Mouse (Mus musculus) Patski (cell line): ENCODE measurements around the gene Lmx1a. TPM values are rescaled to one million over a fixed set of nuclear protein-coding genes. Genes with fewer than 3 reads are reported as not detected.

Experiments
- ATAC-seq: fragments of 100-300 bp; one replicate; pipeline ENCODE4 v1.8.0; 2021
- CTCF ChIA-PET: fragments of 350-600 bp; sonication (Branson Sonifier 250); formaldehyde crosslinking; loops from one replicate; lab custom pipeline; 2022; ENCODE audit warnings: inconsistent platforms; lab: Charles Lee
- POLR2A ChIA-PET: fragments of 350-600 bp; sonication (Branson Sonifier 250); formaldehyde crosslinking; loops from one replicate; lab custom pipeline; 2022; ENCODE audit warnings: antibody characterized with exemption, inconsistent platforms; lab: Charles Lee
- DNase-seq: peaks from one replicate; pipeline ENCODE4 v3.0.0-alpha.2; 2011; ENCODE audit warnings: low read depth, low spot score
- H3K27me3 ChIP-seq: fragments of 371-371 bp; one replicate; pipeline ENCODE4 v1.5.1; 2021
- CTCF ChIP-seq: fragments of 100-300 bp; IDR thresholded peaks from one replicate; pipeline ENCODE4 v1.5.1; 2021
- in situ Hi-C: fragments of 300-500 bp; cut with MboI; formaldehyde crosslinking; loops from 3 replicates; pipeline ENCODE4 v1.11.1; 2018; ENCODE audit warnings: low pct_unique_long_range_greater_than_20kb, mixed read lengths
- polyA plus RNA-seq: library from polyadenylated mRNA; unstranded; gene quantifications from one replicate; pipeline ENCODE4 v1.2.3, GENCODE M21; 2021

Lmx1a gene
- 0.06 TPM for polyA plus RNA-seq

GRCm38 (mm10) chr1:167689232-167689261 lies at the start of gene Lmx1a:
Gene Lmx1a, plus strand, starts transcription at chr1:167689237.
- DNase-seq, result no peak
- TF ChIP-seq CTCF, result no peak
- CTCF ChIA-PET, result no interaction called here
- POLR2A ChIA-PET, result no interaction called here
- ATAC-seq, result no peak
- in situ Hi-C loops, result no loop called here
- H3K27me3 ChIP-seq, result peaks cover 54% of the 10 kb centered on the region

- DNase-seq, result no peak
- ChIA-PET POLR2A (no interaction called here), CTCF (interaction anchor here (1.0 to 2.4 kb wide), 8 partner anchors 11 to 1746 kb away, joined by 3 to 8 read pairs (median 4); no protein-coding TSS in a partner anchor)
- ATAC-seq, result peak; percentile 77
- H3K27me3 ChIP-seq, result no peaks in the 10 kb centered on the region
- TF ChIP-seq CTCF, result peak; percentile 90
- in situ Hi-C loops, result loop anchor here (5.0 to 25.0 kb wide), 2 partner anchors 233 to 433 kb away; no protein-coding TSS in a partner anchor
Measured at GRCm38 (mm10) chr1:167644866-167645537, 44.0 kb upstream of the Lmx1a start.

DNA sequence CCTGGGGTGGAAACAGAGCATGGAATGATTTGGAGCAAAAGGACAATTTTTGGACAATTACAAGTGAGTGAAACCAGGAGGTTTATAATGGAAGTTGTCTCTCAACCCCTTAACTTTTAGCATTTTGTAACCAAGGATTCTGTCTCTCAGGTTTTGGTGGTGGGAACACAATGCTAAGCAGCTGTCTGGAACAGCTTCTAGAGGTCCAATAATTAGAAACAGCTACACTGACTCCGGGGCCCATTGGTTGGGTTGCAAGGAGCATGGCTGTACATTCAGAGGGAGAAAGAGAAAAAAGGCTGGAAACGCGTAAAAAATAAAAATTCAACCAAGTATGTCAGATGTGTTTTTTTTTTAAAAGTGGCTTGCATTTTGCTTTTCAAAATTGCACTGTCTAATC lies 40.4 kb upstream of the Lmx1a start:
- DNase-seq, result no peak
- ATAC-seq, result no peak
- POLR2A ChIA-PET, result no interaction called here
- in situ Hi-C loops, result loop anchor here (25.0 kb wide), 1 partner anchor 436 kb away; no protein-coding TSS in a partner anchor
- no peak for TF ChIP-seq CTCF
- CTCF ChIA-PET, result interaction anchor here (1.2 to 1.4 kb wide), 2 partner anchors 20 to 234 kb away, joined by 3 to 4 read pairs; no protein-coding TSS in a partner anchor
- H3K27me3 ChIP-seq, result no peaks in the 10 kb centered on the region

DNA sequence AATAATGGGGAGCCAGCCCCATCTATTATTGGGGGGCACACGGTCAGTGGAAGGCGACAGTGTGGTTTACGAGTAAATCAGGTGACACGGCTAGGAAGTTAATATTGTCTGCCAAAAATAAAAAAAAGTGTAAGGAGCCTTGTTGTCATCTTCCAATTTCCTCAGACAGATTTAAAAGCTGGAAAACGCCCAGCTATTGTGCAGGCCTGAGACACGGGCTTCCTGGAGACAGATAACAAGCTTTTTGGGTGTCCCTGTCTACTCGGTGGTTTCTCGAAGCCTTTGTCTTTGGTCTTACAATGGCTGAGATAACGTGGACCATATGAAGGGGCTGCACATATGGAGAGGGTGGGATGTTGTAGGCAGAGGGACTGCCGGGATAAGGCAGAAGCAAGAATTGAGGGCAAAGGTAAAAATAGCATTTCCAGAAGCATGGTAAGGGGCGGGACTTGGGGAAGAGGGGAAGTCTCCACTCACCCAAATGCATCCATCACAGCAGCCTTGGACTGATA lies 39.9 kb upstream of the Lmx1a start:
- DNase-seq (no peak), ATAC-seq (no peak)
- in situ Hi-C loops, result loop anchor here (25.0 kb wide), 1 partner anchor 437 kb away; no protein-coding TSS in a partner anchor
- ChIA-PET CTCF (interaction anchor here (1.2 to 1.4 kb wide), 2 partner anchors 19 to 234 kb away, joined by 3 to 4 read pairs; no protein-coding TSS in a partner anchor), POLR2A (no interaction called here)
- TF ChIP-seq CTCF, result no peak
- no peaks in the 10 kb centered on the region for H3K27me3 ChIP-seq

GRCm38 (mm10) chr1:167652336-167652735 lies 36.7 kb upstream of the Lmx1a start:
- peaks cover 4% of the 10 kb centered on the region for H3K27me3 ChIP-seq
- TF ChIP-seq CTCF, result no peak
- ChIA-PET CTCF (interaction anchor here (1.1 kb wide), 1 partner anchor 244 kb away, joined by 3 read pairs; no protein-coding TSS in a partner anchor), POLR2A (no interaction called here)
- DNase-seq, result no peak
- no peak for ATAC-seq
- in situ Hi-C loops, result no loop called here

DNA sequence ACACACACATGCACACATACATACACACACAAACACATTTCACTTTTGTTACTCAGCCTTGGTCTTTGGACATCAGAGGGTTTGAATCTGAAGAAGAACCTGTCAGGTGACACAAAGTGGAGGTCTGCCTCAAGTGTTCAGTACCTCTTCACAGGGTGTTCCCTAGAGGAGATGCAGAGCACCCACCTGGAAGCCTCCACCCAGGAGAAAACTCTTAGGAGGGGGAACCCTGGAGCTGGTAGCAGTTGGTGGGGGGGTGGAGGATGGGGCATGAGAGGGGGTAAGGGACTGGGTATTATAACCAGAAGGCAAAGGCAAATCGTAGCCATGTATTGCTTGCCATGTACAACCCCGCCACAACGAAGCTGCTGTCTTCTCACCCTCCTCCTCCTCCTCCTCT lies 30.0 kb upstream of the Lmx1a start:
- in situ Hi-C loops, result no loop called here
- no peak for ATAC-seq

GRCm38 (mm10) chr1:167660521-167661101 lies 28.4 kb upstream of the Lmx1a start:
- ChIA-PET POLR2A (no interaction called here), CTCF (no interaction called here)
- ATAC-seq (peak; percentile 57), DNase-seq (no peak)
- H3K27me3 ChIP-seq, result peaks cover 49% of the 10 kb centered on the region
- in situ Hi-C loops, result no loop called here
- TF ChIP-seq CTCF, result no peak

More for the DNA sequence above, 30.0 kb upstream of the Lmx1a start:
- peaks cover 37% of the 10 kb centered on the region for H3K27me3 ChIP-seq
- DNase-seq, result no peak
- TF ChIP-seq CTCF, result no peak
- POLR2A ChIA-PET, result no interaction called here
- CTCF ChIA-PET, result no interaction called here

- peak; percentile 52 for ATAC-seq
- TF ChIP-seq CTCF, result no peak
- peaks cover 54% of the 10 kb centered on the region for H3K27me3 ChIP-seq
- DNase-seq, result no peak
- ChIA-PET POLR2A (no interaction called here), CTCF (no interaction called here)
- in situ Hi-C loops, result no loop called here
Measured at GRCm38 (mm10) chr1:167661123-167661522, 27.9 kb upstream of the Lmx1a start.

DNA sequence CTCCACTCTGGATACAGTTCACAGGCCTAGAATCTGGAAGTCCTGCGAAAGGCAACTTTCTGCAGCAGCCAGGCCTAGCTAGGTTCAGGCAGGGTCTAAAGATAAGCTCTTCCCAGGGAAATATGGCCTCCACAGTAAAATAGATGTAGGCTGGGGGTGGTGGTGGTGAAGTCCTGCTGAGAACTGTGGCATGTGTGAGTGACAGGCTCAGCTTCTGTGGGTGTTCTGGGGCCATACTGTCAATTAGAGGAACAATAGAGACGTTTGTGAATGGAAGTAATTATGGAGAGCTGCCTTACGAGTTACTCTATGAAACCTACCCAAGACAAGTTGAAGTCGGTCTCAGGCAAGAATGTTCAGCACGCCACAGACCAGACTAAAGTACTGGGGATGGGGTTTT lies 25.9 kb upstream of the Lmx1a start:
- DNase-seq (no peak), ATAC-seq (no peak)
- ChIA-PET POLR2A (no interaction called here), CTCF (interaction anchor here (1.0 to 1.6 kb wide), 2 partner anchors 10 to 25 kb away, joined by 3 to 5 read pairs; no protein-coding TSS in a partner anchor)
- in situ Hi-C loops, result no loop called here
- no peak for TF ChIP-seq CTCF
- peaks cover 48% of the 10 kb centered on the region for H3K27me3 ChIP-seq

- ChIA-PET POLR2A (interaction anchor here (0.8 kb wide), 1 partner anchor 311 kb away, joined by 3 read pairs; no protein-coding TSS in a partner anchor), CTCF (interaction anchor here (0.9 to 1.3 kb wide), 2 partner anchors 87 to 251 kb away, joined by 3 read pairs; no protein-coding TSS in a partner anchor)
- DNase-seq (no peak), ATAC-seq (no peak)
- peaks cover 36% of the 10 kb centered on the region for H3K27me3 ChIP-seq
- in situ Hi-C loops, result no loop called here
- TF ChIP-seq CTCF, result peak; percentile 72
Measured at GRCm38 (mm10) chr1:167669796-167670195, 19.2 kb upstream of the Lmx1a start.

GRCm38 (mm10) chr1:167672433-167672987 lies 16.5 kb upstream of the Lmx1a start:
- H3K27me3 ChIP-seq, result peaks cover 31% of the 10 kb centered on the region
- ATAC-seq, result no peak
- ChIA-PET CTCF (interaction anchor here (1.4 kb wide), 1 partner anchor 10 kb away, joined by 5 read pairs; no protein-coding TSS in a partner anchor), POLR2A (no interaction called here)
- no peak for DNase-seq
- in situ Hi-C loops, result no loop called here
- TF ChIP-seq CTCF, result no peak
